Mouse (Mus musculus) cerebellum, adult 2 months (tissue): ENCODE data around the gene Rae1.

ENCODE experiments used
- CTCF ChIP-seq: fragments of 200-500 bp; IDR thresholded peaks from 2 replicates; pipeline ENCODE4 v1.5.1; 2011; ENCODE audit warnings: low read depth, mild to moderate bottlenecking, control low read depth, low read length, moderate library complexity, borderline replicate concordance; ENCODE audit not compliant: insufficient read depth
- POLR2A ChIP-seq: fragments of 200-500 bp; IDR thresholded peaks from 2 replicates; pipeline ENCODE4 v1.6.1; 2011; ENCODE audit warnings: low read length, control low read depth, borderline replicate concordance; ENCODE audit not compliant: insufficient read depth

GRCm38 (mm10) chr2:173052881-173053280 is 53.0 kb downstream of the Rae1 start:
- TF ChIP-seq CTCF, result no peak
- TF ChIP-seq POLR2A, result no peak
